Mouse (Mus musculus): ENCODE data around the gene Rpa1.

GRCm38 (mm10) chr11:75344163-75344562 lies 4.0 kb downstream of the Rpa1 start:
- no peak for TF ChIP-seq CTCF (IDR thresholded peaks at IDR 0.05; ENCODE audit: borderline replicate concordance, insufficient read depth, low read length)
- no peak for TF ChIP-seq POLR2A (IDR thresholded peaks at IDR 0.05; ENCODE audit: low read depth, low read length)
